In genomic region chr17:47866037-47866436, GRCm38 (mm10) we compare ENCODE assay signal across 9 mouse cellular contexts. TPM values are rescaled to one million over a fixed set of nuclear protein-coding genes. Genes with fewer than 3 reads are reported as not detected.
A peak's percentile ranks its signal among the peaks of the same experiment; 100 is the strongest.
DNase-seq lines count a peak whose midpoint lies in the region; ATAC-seq and TF ChIP-seq lines count a peak whose summit lies in the region.
"Had no signal": no experiment of that assay in that cellular context is flagged by ENCODE, and none has a peak within 500 bp of the region (broad histone marks: within the 10 kb centered on the region; RNA-seq: fewer than 3 reads in every experiment).

No protein-coding gene starts in this region.

- intact Hi-C loops in gastrocnemius, adult 2 months (cut with DNase I): no loop called here
- intact Hi-C loops in gastrocnemius, postnatal 36 days (cut with DNase I): loop anchor here (1.0 kb wide), 1 partner anchor 74 kb away; no protein-coding TSS in a partner anchor

- ATAC-seq in megakaryocyte progenitor cell, adult 5-6 weeks (replicated peaks; ENCODE audit: poor library complexity): no peak

- peak; percentile 46 for DNase-seq in gastrocnemius, adult 2 months
- no peak for DNase-seq in gastrocnemius, postnatal 36 days
- peak; percentile 48 for DNase-seq in right cerebral cortex, postnatal 4 days
- DNase-seq in right cerebral cortex, postnatal 25 days: no peak
- peak; percentile 76 to 83 for DNase-seq in cerebellum, postnatal 14 days
- DNase-seq in frontal cortex, postnatal 25 days (ENCODE audit: low spot score in 2 of 2): no peak
- DNase-seq: lung, adult 2 months had no signal

- no peak overlapping the region for H3K27ac ChIP-seq in gastrocnemius, adult 2 months
- H3K27ac ChIP-seq: kidney, postnatal 0 days had no signal

- TF ChIP-seq CTCF in gastrocnemius, adult 2 months (IDR thresholded peaks at IDR 0.05): no peak

- H3K4me3 ChIP-seq in gastrocnemius, adult 2 months: no peak overlapping the region

RNA-seq across cellular contexts. Expression of gene Mdfi, which starts 31.5 kb away (rescaled TPM):
- under 1 TPM; 0.31 to 0.42 TPM for total RNA-seq in gastrocnemius, adult 2 months (2021)
- total RNA-seq in gastrocnemius, postnatal 36 days (2021): under 1 TPM; 0.36 to 0.96 TPM
- 2.9 and 4.1 TPM in 2 replicates for total RNA-seq in megakaryocyte progenitor cell, adult 5-6 weeks (2015)
- 1.5 and 3.8 TPM in 2 replicates for total RNA-seq in megakaryocyte progenitor cell, adult 5-6 weeks (2017)

RNA-seq across cellular contexts. Expression of gene Foxp4, which starts 58.4 kb away (rescaled TPM):
- 1 to 10 TPM; 7.3 to 7.9 TPM for total RNA-seq in gastrocnemius, adult 2 months (2021)
- total RNA-seq in gastrocnemius, postnatal 36 days (2021): 1 to 10 TPM; 6.1 to 7.0 TPM
- 20.1 and 21.3 TPM in 2 replicates for total RNA-seq in megakaryocyte progenitor cell, adult 5-6 weeks (2015)
- 3.2 and 4.0 TPM in 2 replicates for total RNA-seq in megakaryocyte progenitor cell, adult 5-6 weeks (2017)

Comparison
In these comparisons a context has a peak if more than half of its experiments do, and no peak if none do; other contexts are left out.
1. DNase-seq: peak in gastrocnemius, adult 2 months (single experiment), right cerebral cortex, postnatal 4 days (single experiment) and cerebellum, postnatal 14 days (2 of 2); none in gastrocnemius, postnatal 36 days (0 of 2), right cerebral cortex, postnatal 25 days (single experiment) and frontal cortex, postnatal 25 days (0 of 2).